Mouse (Mus musculus): ENCODE measurements around the gene Aasdh. TPM values are rescaled to one million over a fixed set of nuclear protein-coding genes. Genes with fewer than 3 reads are reported as not detected.
A peak's percentile ranks its signal among the peaks of the same experiment; 100 is the strongest.

Gene Aasdh
- polyA plus RNA-seq, 1 experiment from 2014 or later, result 22.1 TPM

DNA sequence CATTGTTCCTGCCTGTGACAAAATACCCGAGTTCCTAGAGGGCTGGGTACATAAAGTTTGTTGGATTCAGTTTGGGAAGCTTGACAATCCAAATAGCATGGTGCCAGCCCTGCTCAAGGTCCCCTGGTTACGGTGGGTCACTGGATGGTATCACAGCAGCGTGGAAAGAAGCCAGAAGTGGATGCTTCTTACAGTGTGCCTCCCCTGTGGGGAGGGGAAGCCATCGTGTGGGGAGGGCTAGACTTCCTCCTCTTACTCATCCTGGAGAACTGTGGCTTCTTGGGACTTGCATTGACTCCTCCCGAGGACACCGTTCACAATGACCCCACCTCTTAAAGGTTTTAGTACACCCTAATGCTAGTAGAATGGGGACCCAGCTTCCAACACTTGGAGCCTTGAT lies 65.5 kb downstream of the Aasdh start:
- Histone ChIP-seq H3K4me3 (ENCODE audit: low read depth, low read length) (no peak overlapping the region), H3K27me3 (ENCODE audit: control insufficient read depth, insufficient read depth, low read length) (no peaks in the 10 kb centered on the region), H3K4me1 (ENCODE audit: control insufficient read depth, insufficient read depth, low read length) (peaks cover 6% of the 10 kb centered on the region; the same call in 1 of the 2 replicates), H3K9ac (replicated peaks; ENCODE audit: low read depth, low read length) (no peak overlapping the region), H3K4me2 (ENCODE audit: low read depth, low read length) (no peak overlapping the region), H3K27ac (ENCODE audit: low read depth, low read length) (no peak overlapping the region), H3K9me3 (ENCODE audit: control insufficient read depth, low read length) (no peaks in the 10 kb centered on the region), H3K36me3 (ENCODE audit: control insufficient read depth, insufficient read depth, low read length) (no peaks in the 10 kb centered on the region)
- WGBS, result 89% methylated on average over 6 of the region's 6 CpGs
- no peak for ATAC-seq (ENCODE audit: low read depth)

DNA sequence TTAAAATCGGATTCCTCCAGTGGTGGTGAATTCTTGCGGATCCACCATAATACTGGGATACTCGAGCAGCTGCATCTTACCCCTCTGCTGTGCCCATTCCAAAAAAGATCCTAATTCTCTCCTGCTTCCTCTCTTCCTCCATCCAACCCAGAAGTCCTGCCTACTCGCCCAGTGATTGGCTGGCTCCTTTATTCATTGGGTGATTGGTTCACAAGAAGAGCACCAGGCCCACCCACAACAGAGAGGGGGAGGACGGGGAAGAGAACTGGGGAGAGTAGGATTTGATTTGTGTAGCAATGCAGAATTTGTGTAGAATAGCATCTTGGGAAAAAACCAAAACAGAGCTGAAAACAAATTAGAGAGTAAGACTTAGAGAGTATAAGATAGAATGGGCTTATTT lies 68.3 kb downstream of the Aasdh start:
- Histone ChIP-seq H3K9me3 (ENCODE audit: control insufficient read depth, low read length) (no peaks in the 10 kb centered on the region), H3K4me3 (ENCODE audit: low read depth, low read length) (no peak overlapping the region), H3K9ac (replicated peaks; ENCODE audit: low read depth, low read length) (no peak overlapping the region), H3K4me2 (ENCODE audit: low read depth, low read length) (no peak overlapping the region), H3K36me3 (ENCODE audit: control insufficient read depth, insufficient read depth, low read length) (no peaks in the 10 kb centered on the region), H3K27me3 (ENCODE audit: control insufficient read depth, insufficient read depth, low read length) (no peaks in the 10 kb centered on the region), H3K4me1 (ENCODE audit: control insufficient read depth, insufficient read depth, low read length) (no peaks in the 10 kb centered on the region), H3K27ac (ENCODE audit: low read depth, low read length) (no peak overlapping the region)
- WGBS, result 62% methylated on average over 5 of the region's 5 CpGs
- ATAC-seq (ENCODE audit: low read depth), result no peak

DNA sequence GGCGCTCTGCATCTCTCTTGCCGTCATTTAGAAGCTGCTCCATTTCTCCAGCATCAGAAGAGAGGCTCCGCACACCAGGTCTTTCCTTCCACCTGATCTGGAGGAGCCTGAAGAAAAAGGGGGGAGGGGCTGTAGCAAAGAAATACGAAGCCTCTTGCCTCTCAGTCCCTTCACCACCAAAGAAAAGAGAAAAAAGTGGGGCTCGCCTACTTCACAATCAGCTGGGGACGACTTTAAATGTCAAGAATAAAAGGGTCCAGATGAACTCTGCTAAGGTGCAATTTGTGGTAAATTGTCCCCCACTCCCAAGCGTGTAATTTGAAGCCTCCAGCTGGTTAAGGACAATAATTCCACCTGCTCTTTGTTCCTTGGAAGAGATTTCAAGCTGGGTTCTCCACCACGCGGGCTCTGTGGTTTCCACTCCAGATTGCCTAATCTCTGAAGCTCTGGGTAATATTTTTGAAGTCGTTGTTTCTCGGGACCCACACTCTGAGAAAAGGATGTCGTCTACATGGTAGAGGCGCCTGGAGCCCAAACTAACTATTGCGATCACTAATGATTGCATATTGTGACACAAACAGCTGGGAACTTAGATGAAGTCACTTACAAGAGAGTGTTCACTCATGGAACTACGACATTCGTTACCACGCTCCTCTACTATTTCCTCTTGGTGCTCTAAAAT lies 72.6 kb downstream of the Aasdh start:
- no peak for ATAC-seq (ENCODE audit: low read depth)
- Histone ChIP-seq H3K9ac (replicated peaks; ENCODE audit: low read depth, low read length) (no peak overlapping the region), H3K27ac (ENCODE audit: low read depth, low read length) (no peak overlapping the region), H3K27me3 (ENCODE audit: control insufficient read depth, insufficient read depth, low read length) (no peaks in the 10 kb centered on the region), H3K36me3 (ENCODE audit: control insufficient read depth, insufficient read depth, low read length) (no peaks in the 10 kb centered on the region), H3K4me2 (ENCODE audit: low read depth, low read length) (no peak overlapping the region), H3K4me3 (ENCODE audit: low read depth, low read length) (no peak overlapping the region), H3K4me1 (ENCODE audit: control insufficient read depth, insufficient read depth, low read length) (no peaks in the 10 kb centered on the region), H3K9me3 (ENCODE audit: control insufficient read depth, low read length) (no peaks in the 10 kb centered on the region)
- 54% methylated on average over 17 of the region's 17 CpGs for WGBS

DNA sequence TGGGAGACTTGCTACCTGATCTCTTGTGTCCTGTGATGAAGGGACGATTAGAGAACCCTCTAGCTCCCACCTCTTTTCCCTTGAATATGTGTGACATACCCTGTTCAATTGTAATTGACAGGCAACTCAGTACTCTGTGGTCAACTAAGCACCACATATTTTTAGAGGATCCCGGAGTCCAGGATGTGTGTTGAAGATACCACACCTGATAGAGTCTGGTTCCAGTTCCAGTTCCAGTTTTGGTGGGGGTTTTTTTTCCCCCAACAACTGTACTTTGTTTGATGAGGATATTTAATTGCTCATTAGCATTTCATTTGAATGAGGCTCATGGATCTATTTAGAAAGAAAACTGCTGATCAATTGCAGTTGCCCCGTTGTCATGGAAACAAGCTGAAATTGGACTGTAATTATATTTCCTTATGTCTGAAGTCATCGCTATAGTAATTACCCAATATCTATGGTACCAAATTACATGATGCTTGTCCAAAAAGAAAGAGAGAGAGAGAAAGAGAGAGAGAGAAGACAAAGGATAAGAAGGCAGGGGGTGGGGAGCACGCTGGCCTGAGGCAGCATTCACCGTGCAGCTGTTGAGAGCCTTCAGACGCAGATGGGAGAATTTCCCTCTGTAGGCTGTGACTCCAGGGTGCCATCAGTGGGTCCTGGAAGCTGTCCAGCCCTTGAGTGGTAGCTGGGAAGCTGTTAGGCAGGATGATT lies 76.6 kb downstream of the Aasdh start:
- Histone ChIP-seq H3K4me3 (ENCODE audit: low read depth, low read length) (no peak overlapping the region), H3K9ac (replicated peaks; ENCODE audit: low read depth, low read length) (no peak overlapping the region), H3K9me3 (ENCODE audit: control insufficient read depth, low read length) (no peaks in the 10 kb centered on the region), H3K4me1 (ENCODE audit: control insufficient read depth, insufficient read depth, low read length) (no peaks in the 10 kb centered on the region), H3K27ac (ENCODE audit: low read depth, low read length) (peak overlapping the region; percentile 76), H3K36me3 (ENCODE audit: control insufficient read depth, insufficient read depth, low read length) (no peaks in the 10 kb centered on the region), H3K27me3 (ENCODE audit: control insufficient read depth, insufficient read depth, low read length) (no peaks in the 10 kb centered on the region), H3K4me2 (ENCODE audit: low read depth, low read length) (no peak overlapping the region)
- 45% methylated on average over 7 of the region's 7 CpGs for WGBS
- ATAC-seq (ENCODE audit: low read depth), result peak; percentile 77

Other genes with a start within 250 kb of the Aasdh start
- 53.8 and 63.6 TPM in 2 replicates for gene C530008M17Rik, start 249.0 kb downstream of the Aasdh start, polyA plus RNA-seq (2014; fragmentation: Nextera tagmentation; extraction: Ambion mirVana)
- 165 and 174 TPM in 2 replicates for gene Paics, start 45.8 kb upstream of the Aasdh start, polyA plus RNA-seq (2014; fragmentation: Nextera tagmentation; extraction: Ambion mirVana)
- gene Ppat, start 46.1 kb upstream of the Aasdh start, polyA plus RNA-seq (2014; fragmentation: Nextera tagmentation; extraction: Ambion mirVana), result 12.8 and 13.4 TPM in 2 replicates
- gene Srp72, start 69.2 kb upstream of the Aasdh start, polyA plus RNA-seq (2014; fragmentation: Nextera tagmentation; extraction: Ambion mirVana), result 87.6 and 93.3 TPM in 2 replicates
- not detected in 2 replicates for gene Arl9, start 98.5 kb upstream of the Aasdh start, polyA plus RNA-seq (2014; fragmentation: Nextera tagmentation; extraction: Ambion mirVana)
- 0.40 and 0.86 TPM in 2 replicates for gene Thegl, start 110.5 kb upstream of the Aasdh start, polyA plus RNA-seq (2014; fragmentation: Nextera tagmentation; extraction: Ambion mirVana)
- 16.2 and 29.3 TPM in 2 replicates for gene Hopx, start 209.6 kb upstream of the Aasdh start, polyA plus RNA-seq (2014; fragmentation: Nextera tagmentation; extraction: Ambion mirVana)

Measured in neural tube, embryonic 14.5 days (tissue).